Mouse (Mus musculus) neural tube, embryonic 10.5 days (tissue): ENCODE data around the gene Tmem132c.
"Not testable (repeated sequence)": the region's sequence is repeated elsewhere in the genome, so short reads cannot be mapped to it uniquely, and the experiment has no call there.

ENCODE experiments used
- DNase-seq: peaks from one replicate; pipeline ENCODE4 v3.0.0-alpha.2; 2017; ENCODE audit warnings: low spot score; ENCODE audit errors: extremely low spot score

Tmem132c gene

GRCm38 (mm10) chr5:127341158-127341557 is 99.5 kb downstream of the Tmem132c start:
- peak; percentile 52 for DNase-seq

GRCm38 (mm10) chr5:127344721-127345120 is 103.1 kb downstream of the Tmem132c start:
- DNase-seq = no peak

GRCm38 (mm10) chr5:127346364-127346763 is 104.8 kb downstream of the Tmem132c start:
- no peak for DNase-seq

GRCm38 (mm10) chr5:127347053-127347748 is 105.6 kb downstream of the Tmem132c start:
- DNase-seq = no peak

- no peak for DNase-seq
These were observed 107.8 kb downstream of the Tmem132c start for GRCm38 (mm10) chr5:127349221-127350065.

GRCm38 (mm10) chr5:127353002-127353401 is 111.4 kb downstream of the Tmem132c start:
- no peak for DNase-seq

GRCm38 (mm10) chr5:127355836-127356235 is 114.2 kb downstream of the Tmem132c start:
- DNase-seq = peak; percentile 38

- not testable (repeated sequence) for DNase-seq
These were observed 116.3 kb downstream of the Tmem132c start for GRCm38 (mm10) chr5:127357878-127358277.

GRCm38 (mm10) chr5:127361145-127361544 is 119.5 kb downstream of the Tmem132c start:
- no peak for DNase-seq

- no peak for DNase-seq
These were observed 123.5 kb downstream of the Tmem132c start for GRCm38 (mm10) chr5:127365061-127365460.

- no peak for DNase-seq
These were observed 126.6 kb downstream of the Tmem132c start for GRCm38 (mm10) chr5:127368191-127368590.

GRCm38 (mm10) chr5:127369812-127370211 is 128.2 kb downstream of the Tmem132c start:
- no peak for DNase-seq

- DNase-seq = peak; percentile 49
These were observed 128.9 kb downstream of the Tmem132c start for GRCm38 (mm10) chr5:127370503-127370902.

GRCm38 (mm10) chr5:127374251-127374650 is 132.6 kb downstream of the Tmem132c start:
- DNase-seq = no peak

- no peak for DNase-seq
These were observed 134.0 kb downstream of the Tmem132c start for GRCm38 (mm10) chr5:127375654-127376053.

GRCm38 (mm10) chr5:127378521-127378920 is 136.9 kb downstream of the Tmem132c start:
- no peak for DNase-seq

GRCm38 (mm10) chr5:127379351-127379750 is 137.7 kb downstream of the Tmem132c start:
- DNase-seq = no peak

- DNase-seq = no peak
These were observed 139.6 kb downstream of the Tmem132c start for GRCm38 (mm10) chr5:127381216-127381615.

- no peak for DNase-seq
These were observed 141.0 kb downstream of the Tmem132c start for GRCm38 (mm10) chr5:127382571-127382970.

GRCm38 (mm10) chr5:127391187-127391586 is 149.6 kb downstream of the Tmem132c start:
- no peak for DNase-seq

- no peak for DNase-seq
These were observed 155.3 kb downstream of the Tmem132c start for GRCm38 (mm10) chr5:127396889-127397288.

GRCm38 (mm10) chr5:127398010-127398409 is 156.4 kb downstream of the Tmem132c start:
- peak; percentile 34 for DNase-seq
